Mouse (Mus musculus) kidney, embryonic 14.5 days (tissue): Measurements from ENCODE around the gene Lamtor1. TPM values are rescaled to one million over a fixed set of nuclear protein-coding genes. Genes with fewer than 3 reads are reported as not detected.

ENCODE experiments used
- ATAC-seq: fragments of 200-750 bp; cut with Nextera tagmentation; 2 replicates; pipeline ENCODE4 v1.8.0; 2017; ENCODE audit warnings: moderate number of reproducible peaks, mild to moderate bottlenecking, moderate TSS enrichment, moderate library complexity; ENCODE audit not compliant: low FRiP score, low TSS enrichment
- H3K27ac ChIP-seq: fragments of 300-500 bp; sonication (generic); 2 replicates; pipeline ENCODE4 v1.5.1; 2014; ENCODE audit warnings: low read depth, mild to moderate bottlenecking, low read length, moderate library complexity, mixed read lengths
- H3K27me3 ChIP-seq: fragments of 300-500 bp; sonication (generic); 2 replicates; pipeline ENCODE4 v1.6.1; 2014; ENCODE audit warnings: mild to moderate bottlenecking, low read length; ENCODE audit not compliant: control insufficient read depth, insufficient read depth
- H3K36me3 ChIP-seq: fragments of 300-500 bp; sonication (generic); 2 replicates; pipeline ENCODE4 v1.6.1; 2014; ENCODE audit warnings: low read length, mixed read lengths; ENCODE audit not compliant: control insufficient read depth, insufficient read depth
- H3K4me1 ChIP-seq: fragments of 300-500 bp; sonication (generic); 2 replicates; pipeline ENCODE4 v1.6.1; 2014; ENCODE audit warnings: low read length, mixed read lengths; ENCODE audit not compliant: control insufficient read depth, insufficient read depth
- H3K4me2 ChIP-seq: fragments of 300-500 bp; sonication (generic); replicated peaks from 2 replicates; pipeline ENCODE4 v1.6.1; 2014; ENCODE audit warnings: low read depth, mild to moderate bottlenecking, low read length
- H3K4me3 ChIP-seq: fragments of 300-500 bp; sonication (generic); 2 replicates; pipeline ENCODE4 v1.5.1; 2014; ENCODE audit warnings: mild to moderate bottlenecking, low read length
- H3K9ac ChIP-seq: fragments of 300-500 bp; sonication (generic); 2 replicates; pipeline ENCODE4 v1.6.1; 2014; ENCODE audit warnings: low read depth, mild to moderate bottlenecking, low read length, moderate library complexity
- H3K9me3 ChIP-seq: fragments of 300-500 bp; sonication (generic); 2 replicates; pipeline ENCODE4 v1.6.1; 2016; ENCODE audit warnings: low read length; ENCODE audit not compliant: control insufficient read depth
- WGBS: fragments of 180-500 bp; shearing (Covaris S2); extraction: QIAGEN DNeasy Blood & Tissue Kit; methylation state at CpG from one replicate; pipeline ENCODE4 v1.1.7; 2014; 5-methylcytosine and 5-hydroxymethylcytosine counted together
- polyA plus RNA-seq: library from polyadenylated mRNA; unstranded; fragments of >200 nt; fragmentation: Nextera tagmentation; extraction: Ambion mirVana; gene quantifications from 2 replicates; pipeline ENCODE4 v1.2.1, GENCODE M21; 2014

Lamtor1 gene
- 135 and 152 TPM in 2 replicates for polyA plus RNA-seq

DNA sequence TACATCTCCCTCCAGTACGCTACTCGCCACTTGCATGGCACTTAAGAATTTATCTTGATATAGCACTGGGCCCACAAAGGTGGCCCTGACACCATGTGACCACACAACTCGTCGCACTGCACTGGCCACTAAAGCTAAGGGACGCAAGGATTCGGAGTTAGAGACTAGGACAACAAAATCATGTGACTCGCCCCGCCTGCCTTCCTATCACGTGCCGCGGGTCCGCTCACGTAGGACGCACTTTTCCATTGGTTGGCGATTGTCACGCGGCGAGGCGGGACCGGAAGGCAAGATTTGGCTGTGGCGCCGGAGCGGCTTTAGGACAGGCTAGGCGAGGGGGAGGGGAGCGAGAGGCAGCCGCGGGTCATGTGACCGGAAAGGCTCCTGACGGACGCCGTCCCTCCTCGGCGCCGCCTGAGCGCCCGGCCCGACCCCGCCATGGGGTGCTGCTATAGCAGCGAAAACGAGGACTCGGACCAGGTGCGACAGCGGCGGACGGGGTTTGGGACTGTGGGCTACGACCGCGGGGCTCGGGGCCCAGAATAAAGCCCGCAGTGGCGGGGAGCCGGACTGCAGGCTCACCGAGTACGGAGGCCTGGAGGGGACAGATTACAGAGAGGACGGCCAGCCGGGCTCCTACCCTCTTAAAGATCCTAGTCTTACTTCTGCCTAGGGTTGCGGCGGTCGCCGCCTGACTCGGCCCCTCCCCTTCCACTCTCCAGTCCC is at the start of gene Lamtor1:
Gene Lamtor1, plus strand, starts transcription at position 344 of the 726 bp plus-strand sequence.
- peak; percentile 98 for ATAC-seq
- H3K4me1 ChIP-seq: peaks cover 18% of the 10 kb centered on the region
- under 1% methylated on average over 60 of the region's 61 CpGs for WGBS
- H3K27ac ChIP-seq: peak within 1 kb of the TSS; percentile 80
- peak within 1 kb of the TSS; percentile 81 for H3K9ac ChIP-seq
- H3K4me2 ChIP-seq: peak within 1 kb of the TSS; percentile 63
- peak within 1 kb of the TSS; percentile 54 for H3K4me3 ChIP-seq
- 0 out of 2 replicates have a peak, but pooled peaks cover 3% of the 10 kb centered on the region for H3K9me3 ChIP-seq
- peaks cover 18% of the 10 kb centered on the region for H3K36me3 ChIP-seq
- no peaks in the 10 kb centered on the region for H3K27me3 ChIP-seq

DNA sequence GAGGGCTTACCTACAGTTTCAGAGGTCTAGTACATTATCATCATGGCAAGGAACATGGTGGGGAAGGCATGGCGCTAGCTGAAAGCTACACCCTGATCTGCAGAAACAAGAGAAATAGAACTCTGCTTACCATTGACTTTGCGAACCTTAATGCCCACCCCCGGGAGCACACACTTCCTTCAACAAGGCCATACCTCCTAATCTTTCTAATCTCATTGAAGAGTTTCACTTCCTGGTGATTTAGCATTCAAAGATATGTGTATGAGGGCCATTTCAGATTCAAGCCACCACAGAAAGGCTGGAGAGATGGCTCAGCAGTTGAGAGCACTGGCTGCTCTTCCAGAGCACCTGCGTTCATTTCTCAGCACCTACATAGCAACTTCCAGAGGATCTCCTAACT is 48.6 kb upstream of the Lamtor1 start, which contains the start of gene Folr2:
Gene Folr2, minus strand, starts transcription at position 101 of the 400 bp plus-strand sequence.
- Histone ChIP-seq H3K36me3 (no peaks in the 10 kb centered on the region), H3K9ac (no peak within 1 kb of the TSS), H3K27ac (no peak within 1 kb of the TSS), H3K9me3 (no peaks in the 10 kb centered on the region), H3K27me3 (no peaks in the 10 kb centered on the region), H3K4me1 (no peaks in the 10 kb centered on the region), H3K4me3 (no peak within 1 kb of the TSS), H3K4me2 (no peak within 1 kb of the TSS)
- ATAC-seq: no peak
- WGBS: 88% methylated on average over 4 of the region's 4 CpGs

DNA sequence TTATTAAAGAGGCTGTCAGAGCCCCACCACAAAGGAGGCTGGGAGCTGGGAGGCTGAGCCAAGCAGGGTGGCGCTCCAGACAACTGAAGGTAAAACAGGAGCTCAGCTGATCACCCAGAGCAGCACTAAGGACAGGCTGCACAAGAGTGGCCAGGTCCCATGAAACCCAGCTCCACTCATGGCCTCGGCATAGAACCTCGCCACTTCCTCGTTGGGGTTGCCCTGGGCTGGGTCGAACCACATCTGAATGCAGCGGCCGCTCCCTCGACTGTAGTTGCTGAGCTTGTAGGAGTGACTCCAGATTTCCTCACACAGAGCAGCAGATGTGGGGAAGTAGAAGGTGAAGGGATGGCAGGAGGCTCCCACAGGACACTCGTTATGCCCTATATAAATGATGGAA is 47.3 kb upstream of the Lamtor1 start:
- no peaks in the 10 kb centered on the region for H3K27me3 ChIP-seq
- no peaks in the 10 kb centered on the region for H3K9me3 ChIP-seq
- H3K4me2 ChIP-seq: no peak overlapping the region
- ATAC-seq: no peak
- no peak overlapping the region for H3K4me3 ChIP-seq
- H3K9ac ChIP-seq: no peak overlapping the region
- WGBS: 89% methylated on average over 9 of the region's 9 CpGs
- no peaks in the 10 kb centered on the region for H3K36me3 ChIP-seq
- H3K4me1 ChIP-seq: no peaks in the 10 kb centered on the region
- H3K27ac ChIP-seq: no peak overlapping the region

DNA sequence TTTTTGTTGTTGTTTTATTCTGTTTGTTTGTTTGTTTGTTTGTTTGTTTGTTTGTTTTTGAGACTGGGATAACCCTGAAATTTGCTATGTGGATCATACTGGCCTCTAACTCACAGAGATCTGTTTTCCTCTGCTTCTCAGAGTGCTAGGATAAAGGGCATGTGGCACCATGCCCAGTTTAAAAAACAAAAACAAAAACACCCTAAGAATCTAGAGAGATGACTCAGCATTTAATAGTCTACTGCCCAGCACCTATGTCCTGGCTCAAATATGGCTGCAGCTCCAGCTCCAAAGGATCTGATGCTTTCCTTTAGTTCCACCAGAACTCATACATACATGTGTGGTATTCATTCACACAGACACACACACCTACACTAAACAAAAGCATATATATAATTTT is 44.7 kb upstream of the Lamtor1 start:
- no peak for ATAC-seq
- H3K4me1 ChIP-seq: no peaks in the 10 kb centered on the region
- no peak overlapping the region for H3K9ac ChIP-seq
- H3K4me2 ChIP-seq: no peak overlapping the region
- no peak overlapping the region for H3K27ac ChIP-seq
- H3K4me3 ChIP-seq: no peak overlapping the region
- H3K36me3 ChIP-seq: no peaks in the 10 kb centered on the region
- H3K9me3 ChIP-seq: no peaks in the 10 kb centered on the region
- no peaks in the 10 kb centered on the region for H3K27me3 ChIP-seq

DNA sequence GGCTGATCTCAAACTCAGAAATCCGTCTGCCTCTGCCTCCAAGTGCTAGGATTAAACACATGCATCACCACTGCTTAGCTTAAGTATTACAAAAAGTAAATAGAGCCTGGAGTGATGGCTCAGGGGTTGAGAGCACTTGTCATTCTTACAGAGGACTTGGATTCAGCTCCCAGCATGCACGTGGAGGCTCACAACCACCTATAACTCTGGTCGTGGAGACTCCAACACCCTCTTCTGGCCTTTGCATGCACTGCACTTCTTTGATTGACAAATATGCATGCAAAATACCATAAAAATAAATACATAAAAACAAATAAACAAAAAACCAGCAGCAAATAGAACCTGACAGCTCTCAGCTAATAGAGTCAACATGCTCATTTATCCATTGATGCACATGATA is 43.4 kb upstream of the Lamtor1 start:
- H3K9ac ChIP-seq: no peak overlapping the region
- no peak for ATAC-seq
- no peak overlapping the region for H3K27ac ChIP-seq
- H3K36me3 ChIP-seq: no peaks in the 10 kb centered on the region
- H3K27me3 ChIP-seq: no peaks in the 10 kb centered on the region
- H3K4me1 ChIP-seq: no peaks in the 10 kb centered on the region
- no peak overlapping the region for H3K4me2 ChIP-seq
- no peak overlapping the region for H3K4me3 ChIP-seq
- H3K9me3 ChIP-seq: no peaks in the 10 kb centered on the region
- 74% methylated on average over 3 of the region's 3 CpGs for WGBS

DNA sequence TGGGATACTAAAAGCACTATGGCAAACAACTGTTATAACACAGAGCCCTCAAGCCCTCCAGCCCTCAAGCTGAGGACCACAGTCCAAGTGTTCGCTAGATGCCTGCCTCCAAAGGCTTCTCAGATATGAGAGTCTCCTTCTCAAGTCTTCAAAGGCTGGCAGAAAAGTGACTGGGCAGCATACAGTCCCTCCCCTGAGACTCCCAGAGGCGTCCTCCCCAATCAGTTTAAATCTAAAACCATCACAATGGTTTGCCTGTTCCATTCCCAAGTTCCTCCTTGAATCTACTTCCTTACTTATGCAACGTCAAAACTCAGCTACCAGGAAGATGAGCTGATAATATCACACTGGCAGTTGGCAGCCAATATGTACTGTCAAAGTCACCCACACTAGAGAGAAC is 42.3 kb upstream of the Lamtor1 start, which contains the start of gene Anapc15:
Gene Anapc15, plus strand, starts transcription at position 301 of the 400 bp plus-strand sequence.
- no peaks in the 10 kb centered on the region for H3K9me3 ChIP-seq
- no peak within 1 kb of the TSS for H3K9ac ChIP-seq
- peaks cover 5% of the 10 kb centered on the region; the same call in 1 of the 2 replicates for H3K4me1 ChIP-seq
- no peak within 1 kb of the TSS for H3K4me2 ChIP-seq
- H3K4me3 ChIP-seq: no peak within 1 kb of the TSS
- no peak within 1 kb of the TSS for H3K27ac ChIP-seq
- H3K36me3 ChIP-seq: no peaks in the 10 kb centered on the region
- ATAC-seq: no peak
- H3K27me3 ChIP-seq: no peaks in the 10 kb centered on the region
- 66% methylated on average over 3 of the region's 3 CpGs for WGBS

DNA sequence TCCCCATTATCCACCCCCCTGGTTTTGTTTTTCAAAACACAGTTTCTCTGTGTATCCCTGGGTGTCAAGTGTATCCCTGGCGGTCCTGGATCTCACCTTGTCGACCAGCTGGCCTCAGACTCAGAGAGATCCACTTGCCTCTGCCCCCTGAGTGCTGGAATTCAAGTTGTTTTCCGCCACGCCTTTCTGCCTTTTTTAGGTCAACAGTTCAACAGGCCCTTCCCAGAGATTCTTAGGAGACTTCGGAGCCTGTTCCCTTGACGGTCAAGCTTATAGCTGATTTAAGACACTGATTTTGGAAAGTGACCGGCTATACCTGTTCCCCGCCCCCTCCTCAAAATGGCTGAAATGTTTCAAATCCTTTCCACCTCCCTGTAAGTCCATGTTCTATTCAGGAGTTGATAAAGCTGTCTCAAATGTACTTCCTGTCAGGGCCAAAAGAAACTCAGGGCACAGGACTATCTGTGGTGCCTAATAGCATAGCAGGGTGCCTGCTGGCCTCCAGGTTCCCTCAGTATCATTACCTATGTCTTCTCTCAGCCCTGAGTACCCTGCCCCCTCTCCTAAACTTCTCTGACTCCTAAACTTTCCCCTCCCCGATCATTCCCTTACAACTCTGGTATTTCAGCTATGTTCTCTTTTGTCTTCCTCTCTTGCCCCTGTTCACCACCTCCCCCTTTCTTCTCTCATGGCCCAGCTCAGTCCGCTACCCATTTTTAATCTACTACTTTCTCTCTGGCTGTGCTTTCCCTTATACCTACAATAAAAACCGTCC is 39.0 kb upstream of the Lamtor1 start:
- Histone ChIP-seq H3K4me3 (no peak overlapping the region), H3K27ac (no peak overlapping the region), H3K36me3 (no peaks in the 10 kb centered on the region), H3K9me3 (no peaks in the 10 kb centered on the region), H3K9ac (no peak overlapping the region), H3K4me1 (peaks cover 5% of the 10 kb centered on the region; the same call in 1 of the 2 replicates), H3K4me2 (no peak overlapping the region), H3K27me3 (no peaks in the 10 kb centered on the region)
- 83% methylated on average over 11 of the region's 11 CpGs for WGBS
- no peak for ATAC-seq

DNA sequence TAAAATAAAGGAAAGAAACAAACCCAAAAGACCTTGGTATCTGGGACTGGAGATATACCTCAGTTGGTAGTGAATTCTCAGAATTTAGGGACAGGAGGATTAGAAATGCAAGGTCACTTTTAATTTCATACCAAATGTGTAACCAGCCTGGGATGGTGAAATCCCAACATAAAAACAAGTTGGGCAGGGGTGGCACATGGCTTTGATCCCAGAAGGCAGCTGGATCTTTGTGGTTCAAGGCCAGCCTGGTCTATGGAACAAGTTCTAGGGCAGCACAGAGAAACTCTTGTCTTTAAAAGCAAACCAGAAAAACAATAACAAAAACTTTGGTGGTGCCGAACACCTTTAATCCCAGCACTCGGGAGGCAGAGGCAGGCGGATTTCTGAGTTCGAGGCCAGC is 38.2 kb upstream of the Lamtor1 start:
- WGBS: 100% methylated on average over 4 of the region's 4 CpGs
- Histone ChIP-seq H3K27ac (no peak overlapping the region), H3K4me3 (no peak overlapping the region), H3K27me3 (no peaks in the 10 kb centered on the region), H3K36me3 (no peaks in the 10 kb centered on the region), H3K4me2 (no peak overlapping the region), H3K4me1 (peaks cover 5% of the 10 kb centered on the region; the same call in 1 of the 2 replicates), H3K9me3 (no peaks in the 10 kb centered on the region), H3K9ac (no peak overlapping the region)
- no peak for ATAC-seq
